Mouse (Mus musculus) retina, postnatal 7 days (tissue): ENCODE results near the gene Ninl.

Experiments used
- DNase-seq: peaks from one replicate; pipeline ENCODE4 v3.0.0-alpha.2; 2012; ENCODE audit warnings: low read depth, low spot score

Gene Ninl

DNA sequence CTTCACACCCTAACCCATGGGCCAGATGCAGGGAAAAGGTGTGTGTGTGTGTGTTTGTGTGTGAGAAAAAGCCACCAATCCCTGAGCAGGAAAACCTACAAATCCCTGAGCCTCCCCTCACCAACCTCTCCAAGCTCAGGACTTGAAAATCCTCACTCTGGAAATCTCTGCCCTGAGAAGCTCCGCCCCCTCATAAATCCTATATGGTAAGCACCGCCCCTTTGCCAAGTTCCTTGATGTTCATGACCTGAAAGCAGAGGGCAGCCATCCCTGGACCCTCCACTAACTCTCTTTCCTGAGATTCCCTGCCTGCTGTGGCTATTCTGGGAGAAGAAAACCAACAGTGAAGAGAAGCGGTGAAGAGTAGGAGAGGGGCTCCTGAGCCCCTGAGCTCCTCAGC, 40.2 kb downstream of the Ninl start:
- no peak for DNase-seq

DNA sequence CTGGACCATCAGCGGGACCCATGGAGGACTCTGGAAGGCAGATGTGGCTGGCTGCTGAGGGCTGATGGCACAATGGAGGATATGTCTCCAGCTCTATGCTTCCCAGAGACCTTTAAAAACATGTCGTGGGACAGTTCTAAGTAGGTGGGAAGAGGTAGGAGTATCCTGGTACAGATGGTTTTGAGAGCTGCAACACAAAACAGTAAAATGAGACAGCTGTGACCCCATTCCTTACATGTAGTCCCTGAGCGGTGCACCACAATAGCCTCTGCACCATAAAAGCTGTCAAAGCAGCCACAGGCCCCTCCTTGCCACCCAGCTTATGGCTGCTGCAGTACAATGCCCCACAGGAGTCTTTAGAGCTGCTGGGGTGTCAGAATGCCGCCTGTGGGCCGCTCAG, 41.6 kb downstream of the Ninl start:
- DNase-seq: no peak

DNA sequence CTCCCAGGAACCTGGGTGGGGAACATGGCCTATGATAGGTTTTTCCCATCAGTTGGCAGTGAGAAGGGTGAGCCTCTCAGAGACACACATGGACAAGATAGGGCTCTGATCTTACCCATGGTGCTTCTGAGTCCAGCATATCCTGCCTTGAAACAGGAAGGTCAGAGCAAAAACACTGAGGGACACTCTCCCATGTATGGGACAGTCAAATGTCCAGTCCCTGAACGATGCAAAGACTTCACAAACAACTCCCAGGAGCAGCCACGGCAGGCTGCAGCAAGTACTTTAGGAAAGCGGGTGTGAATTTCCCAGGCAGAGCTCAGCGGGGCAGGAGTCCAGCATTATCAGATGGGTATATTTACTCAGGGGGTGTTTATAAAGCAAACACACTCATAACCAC, 43.9 kb downstream of the Ninl start:
- no peak for DNase-seq

DNA sequence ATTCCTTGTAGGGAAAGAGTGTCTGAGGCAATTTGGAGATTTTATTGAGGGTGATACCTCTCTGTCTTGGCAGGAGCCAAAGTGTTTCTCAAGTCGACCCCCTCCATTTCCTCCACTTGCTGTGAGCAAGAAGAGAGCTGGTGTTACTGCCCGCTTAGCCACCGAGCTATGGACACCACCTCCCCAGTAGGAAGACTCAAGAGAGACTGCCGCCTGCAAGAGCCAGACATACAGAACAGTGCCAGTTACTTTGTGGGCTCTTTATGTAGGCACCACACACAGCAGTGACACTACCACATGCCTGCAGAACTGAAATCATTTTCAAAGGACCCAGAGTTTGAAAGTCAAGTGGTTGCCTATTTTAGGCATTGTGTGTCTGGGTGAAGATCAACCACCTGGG, 48.1 kb downstream of the Ninl start:
- no peak for DNase-seq

GRCm38 (mm10) chr2:150990506-150990905, 48.7 kb downstream of the Ninl start:
- DNase-seq: no peak

DNA sequence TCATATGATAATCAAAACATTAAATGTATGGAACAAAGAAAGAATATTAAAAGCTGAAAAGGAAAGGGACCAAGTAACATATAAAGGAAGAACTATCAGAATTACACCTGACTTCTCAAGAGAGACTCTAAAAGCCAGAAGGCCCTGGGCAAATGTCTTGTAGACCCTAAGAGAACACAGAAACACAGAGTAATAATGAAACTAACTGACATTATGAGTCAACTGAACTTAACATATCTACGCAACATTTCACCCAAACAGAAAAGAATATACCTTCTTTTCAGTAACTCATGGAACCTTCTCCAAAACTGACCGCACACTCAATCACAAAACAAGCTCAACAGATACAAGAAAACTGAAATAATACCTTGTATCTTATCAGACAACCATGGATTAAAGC, 53.8 kb downstream of the Ninl start:
- DNase-seq: no peak

DNA sequence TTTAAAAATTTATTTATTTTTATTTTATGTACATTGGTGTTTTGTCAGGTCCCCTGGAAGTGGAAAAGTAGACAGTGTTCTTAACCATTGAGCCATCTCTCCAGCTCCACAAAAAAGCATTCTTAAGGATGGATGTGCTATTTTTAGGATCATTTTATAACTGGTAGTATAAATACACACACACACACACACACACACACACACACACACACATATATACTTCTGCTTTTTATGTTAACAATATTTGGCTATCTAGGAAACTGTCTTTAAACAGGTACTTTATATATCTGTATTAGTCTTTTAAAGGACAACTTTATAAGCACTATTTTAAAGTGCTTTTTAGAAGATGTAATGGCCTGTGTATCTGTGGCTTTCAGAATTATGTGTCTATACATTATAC, 57.1 kb downstream of the Ninl start:
- DNase-seq: no peak

DNA sequence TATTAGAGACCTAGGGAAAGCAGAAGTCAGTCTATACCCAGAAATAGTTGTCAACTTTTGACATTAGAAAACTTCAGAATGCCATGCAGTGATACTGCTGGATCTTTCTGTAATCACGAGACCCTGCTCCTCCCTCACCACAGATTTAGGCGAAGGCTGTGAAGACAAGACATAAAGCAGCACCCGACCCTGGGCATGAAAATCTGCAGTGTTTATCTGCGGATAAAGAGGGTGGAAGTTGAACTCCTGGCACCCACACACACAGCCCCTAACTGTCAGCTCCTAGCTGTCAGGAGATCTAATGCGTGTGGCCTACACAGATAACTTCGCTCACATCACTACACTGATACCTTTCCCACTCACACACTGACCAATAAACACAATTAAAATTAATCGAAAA, 57.7 kb downstream of the Ninl start:
- no peak for DNase-seq

GRCm38 (mm10) chr2:150979861-150980620, 59.1 kb downstream of the Ninl start:
- DNase-seq: no peak

GRCm38 (mm10) chr2:150978791-150979190, 60.4 kb downstream of the Ninl start:
- no peak for DNase-seq

GRCm38 (mm10) chr2:150977676-150978075, 61.5 kb downstream of the Ninl start:
- no peak for DNase-seq

DNA sequence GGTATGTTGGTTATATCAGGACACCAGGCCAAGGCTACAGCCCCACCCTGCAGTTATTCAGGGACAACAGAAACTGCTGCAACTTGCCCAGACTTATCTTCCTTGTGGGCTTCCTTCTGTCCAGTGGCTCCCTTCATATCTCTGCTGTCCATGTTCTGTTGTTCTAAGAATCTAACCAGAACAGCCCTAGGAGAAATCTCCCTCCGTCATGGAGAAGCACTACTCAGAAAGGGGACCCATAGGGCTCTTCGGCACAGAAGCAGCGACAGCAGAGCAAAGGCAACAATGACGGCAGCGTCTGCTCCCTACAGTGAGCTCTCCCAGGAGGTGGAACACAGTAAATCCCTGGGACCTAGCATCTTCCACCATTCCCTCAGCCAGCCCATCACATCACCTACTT, 62.3 kb downstream of the Ninl start:
- no peak for DNase-seq

DNA sequence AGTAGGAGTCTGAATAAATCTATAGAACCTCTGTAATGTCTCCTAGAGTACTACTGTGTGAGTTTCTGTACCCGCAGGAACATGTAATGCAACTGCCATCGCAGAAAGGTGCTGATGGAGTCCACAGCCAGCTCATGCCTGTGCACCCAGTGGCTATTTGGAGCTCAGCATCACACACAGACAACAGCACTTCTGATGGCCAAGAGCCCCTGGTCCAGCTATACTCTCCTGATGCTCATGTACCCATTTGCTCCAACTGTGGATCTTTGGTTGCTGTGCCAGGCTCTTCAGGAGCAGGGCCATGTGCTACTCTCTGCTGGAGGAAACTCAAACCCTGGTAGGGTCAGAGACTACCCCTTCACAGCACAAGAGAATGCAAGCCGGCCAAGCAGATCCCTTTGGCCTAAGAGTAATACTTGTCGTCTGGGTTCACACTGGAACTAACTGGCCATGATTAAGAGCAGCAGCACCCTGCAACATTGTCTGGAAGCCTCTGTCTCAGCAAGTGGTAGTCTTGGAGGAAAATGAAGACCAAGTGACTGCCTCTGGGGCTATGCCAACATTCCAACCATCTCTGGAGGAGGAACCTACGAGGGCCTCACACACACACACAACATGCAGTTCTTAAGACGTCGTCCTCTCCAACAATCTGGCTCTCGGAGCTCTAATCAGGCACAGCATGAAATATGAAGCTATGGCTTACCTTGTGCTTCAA, 65.6 kb downstream of the Ninl start:
- no peak for DNase-seq

DNA sequence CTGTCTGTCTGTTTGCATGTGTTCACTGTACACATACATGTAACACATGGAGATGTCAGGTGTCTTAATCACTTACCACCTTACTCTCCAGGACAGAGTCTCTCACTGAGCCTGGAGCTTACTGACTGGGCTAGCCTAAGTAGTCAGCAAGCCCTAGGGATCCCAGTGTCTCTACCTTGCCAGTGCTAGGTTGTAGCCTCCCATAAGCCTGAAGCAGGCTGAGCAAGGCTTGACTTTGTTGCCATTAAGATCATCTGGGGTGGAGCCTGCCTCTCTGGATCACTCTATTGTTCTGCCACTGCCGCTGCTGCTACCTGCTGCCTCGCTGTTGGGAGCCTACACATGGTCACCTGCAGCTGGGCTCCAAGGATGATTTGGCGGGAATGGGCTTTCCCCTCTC, 66.5 kb downstream of the Ninl start:
- no peak for DNase-seq

DNA sequence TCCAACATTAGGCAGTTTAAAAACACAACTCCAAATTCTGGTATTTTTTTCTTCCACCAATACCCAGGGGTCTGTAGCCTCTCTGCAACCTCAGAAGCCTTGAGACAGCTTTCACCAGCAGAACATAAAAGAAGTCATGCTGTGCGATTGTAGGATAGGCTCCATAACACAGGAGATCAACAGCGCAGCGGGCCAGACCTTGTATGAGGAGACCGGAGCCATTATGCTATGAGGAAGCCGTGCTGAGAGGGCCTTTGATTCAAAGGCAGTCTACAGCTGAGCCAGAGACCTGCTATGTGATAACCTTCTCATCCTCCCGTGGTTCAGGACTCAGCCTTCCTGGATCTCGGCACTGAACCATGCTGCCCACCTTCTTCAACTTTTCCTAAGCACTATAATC, 67.3 kb downstream of the Ninl start:
- DNase-seq: no peak

GRCm38 (mm10) chr2:150969231-150969630, 70.0 kb downstream of the Ninl start:
- no peak for DNase-seq

GRCm38 (mm10) chr2:150967491-150967890, 71.7 kb downstream of the Ninl start:
- no peak for DNase-seq

DNA sequence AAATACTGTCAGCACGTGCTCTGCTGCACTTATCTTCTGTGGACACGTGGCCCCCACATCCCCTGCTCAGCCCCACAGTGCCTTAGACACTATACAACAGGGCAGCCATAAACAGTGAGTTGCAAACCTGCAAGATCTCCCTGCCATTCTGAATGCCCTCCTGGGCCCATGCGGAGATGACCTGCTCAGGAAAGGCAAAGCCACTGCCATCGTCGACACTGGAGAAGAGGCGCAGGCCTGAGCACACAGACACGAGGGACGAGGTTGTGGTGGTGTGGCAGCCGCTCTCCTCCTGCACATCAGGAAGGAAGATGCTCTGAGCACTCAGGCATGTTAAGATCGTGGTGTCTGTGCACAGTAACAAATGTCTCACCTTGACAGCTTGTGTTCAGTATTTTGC, 73.2 kb downstream of the Ninl start:
- no peak for DNase-seq

GRCm38 (mm10) chr2:150964641-150965040, 74.5 kb downstream of the Ninl start:
- DNase-seq: no peak

DNA sequence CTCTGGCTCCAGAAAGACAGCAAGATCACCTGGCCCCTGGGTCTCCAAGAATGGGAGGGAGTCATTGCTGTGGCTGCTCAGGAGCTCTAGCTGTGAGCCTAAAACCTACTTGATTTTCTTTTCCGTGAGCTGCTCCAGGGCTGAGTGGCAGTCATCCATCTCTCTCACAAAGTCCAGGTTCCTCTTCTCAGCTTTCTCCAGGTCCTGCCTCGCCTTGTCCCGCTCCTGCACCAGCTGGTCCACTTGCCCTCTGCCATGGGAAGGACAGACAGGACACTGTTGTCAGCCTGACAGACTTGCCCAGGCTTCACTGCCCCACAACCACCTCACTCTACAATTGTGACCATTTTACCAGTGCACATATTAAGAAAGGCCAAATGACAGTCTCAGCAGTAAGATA, 75.9 kb downstream of the Ninl start:
- DNase-seq: no peak

GRCm38 (mm10) chr2:150959521-150959920, 79.7 kb downstream of the Ninl start:
- DNase-seq: no peak

GRCm38 (mm10) chr2:150955859-150956258, 83.3 kb downstream of the Ninl start:
- no peak for DNase-seq

DNA sequence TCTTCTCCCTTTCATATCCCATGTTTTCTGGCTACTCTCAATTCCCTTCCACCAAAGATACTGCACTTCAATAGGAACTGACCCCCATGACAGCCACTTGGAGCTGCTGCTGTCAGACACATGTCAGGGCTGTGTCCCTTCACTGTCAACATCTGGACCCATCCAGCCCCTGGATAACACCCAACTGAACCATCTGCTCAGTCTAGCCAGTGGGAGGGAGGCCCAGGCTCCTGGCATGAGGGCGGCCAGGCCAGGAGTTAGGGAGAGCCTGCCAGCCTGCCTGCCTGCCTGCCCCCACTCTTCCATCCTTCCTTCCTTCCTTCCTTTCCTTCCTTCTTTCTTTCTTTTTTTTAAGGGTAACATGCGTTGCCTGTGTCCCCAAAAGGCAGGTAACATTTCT, 88.0 kb downstream of the Ninl start:
- no peak for DNase-seq
